Mouse (Mus musculus) forebrain, embryonic 16.5 days (tissue): ENCODE results near the gene Pm20d1. TPM values are rescaled to one million over a fixed set of nuclear protein-coding genes. Genes with fewer than 3 reads are reported as not detected.
"Not testable (repeated sequence)": the region's sequence is repeated elsewhere in the genome, so short reads cannot be mapped to it uniquely, and the experiment has no call there.

Experiments
- ATAC-seq: fragments of 200-750 bp; cut with Nextera tagmentation; 2 replicates; pipeline ENCODE4 v1.8.0; 2017; ENCODE audit warnings: mild to moderate bottlenecking, moderate library complexity
- H3K27ac ChIP-seq: fragments of 300-500 bp; sonication (generic); 2 replicates; pipeline ENCODE4 v1.5.1; 2014; ENCODE audit warnings: low read length, control low read depth
- H3K27me3 ChIP-seq: fragments of 300-500 bp; sonication (generic); replicated peaks from 2 replicates; pipeline ENCODE4 v1.6.1; 2014; ENCODE audit warnings: low read length; ENCODE audit not compliant: control insufficient read depth, insufficient read depth
- H3K36me3 ChIP-seq: fragments of 300-500 bp; sonication (generic); 2 replicates; pipeline ENCODE4 v1.6.1; 2014; ENCODE audit not compliant: control insufficient read depth, insufficient read depth
- H3K4me1 ChIP-seq: fragments of 300-500 bp; sonication (generic); replicated peaks from 2 replicates; pipeline ENCODE4 v1.6.1; 2014; ENCODE audit warnings: low read length; ENCODE audit not compliant: control insufficient read depth, insufficient read depth
- H3K4me2 ChIP-seq: fragments of 300-500 bp; sonication (generic); 2 replicates; pipeline ENCODE4 v1.6.1; 2014; ENCODE audit warnings: mild to moderate bottlenecking, low read length, control low read depth
- H3K4me3 ChIP-seq: fragments of 300-500 bp; sonication (generic); replicated peaks from 2 replicates; pipeline ENCODE4 v1.5.1; 2014; ENCODE audit warnings: mild to moderate bottlenecking, low read length, control low read depth
- H3K9ac ChIP-seq: fragments of 300-500 bp; sonication (generic); replicated peaks from 2 replicates; pipeline ENCODE4 v1.6.1; 2014; ENCODE audit warnings: low read depth, low read length, control low read depth
- H3K9me3 ChIP-seq: fragments of 300-500 bp; sonication (generic); 2 replicates; pipeline ENCODE4 v1.6.1; 2016; ENCODE audit warnings: low read length; ENCODE audit not compliant: control insufficient read depth
- WGBS: fragments of 180-500 bp; shearing (Covaris S2); extraction: QIAGEN DNeasy Blood & Tissue Kit; methylation state at CpG from one replicate; pipeline ENCODE4 v1.1.7; 2014; 5-methylcytosine and 5-hydroxymethylcytosine counted together
- polyA plus RNA-seq: library from polyadenylated mRNA; unstranded; fragments of >200 nt; fragmentation: Nextera tagmentation; extraction: Ambion mirVana; gene quantifications from 2 replicates; pipeline ENCODE4 v1.2.1, GENCODE M21; 2015

The Pm20d1 gene
- polyA plus RNA-seq, 1 experiment from 2014 or later, result 0.18 TPM

GRCm38 (mm10) chr1:131811393-131811792 lies 14.2 kb downstream of the Pm20d1 start:
- Histone ChIP-seq H3K27ac (no peak overlapping the region), H3K9ac (no peak overlapping the region), H3K4me2 (no peak overlapping the region), H3K9me3 (no peaks in the 10 kb centered on the region), H3K27me3 (no peaks in the 10 kb centered on the region), H3K4me1 (no peaks in the 10 kb centered on the region), H3K36me3 (no peaks in the 10 kb centered on the region), H3K4me3 (no peak overlapping the region)
- WGBS, result 93% methylated on average over 1 of the region's 1 CpGs
- no peak for ATAC-seq

- no peaks in the 10 kb centered on the region for H3K4me1 ChIP-seq
- H3K9ac ChIP-seq, result no peak overlapping the region
- ATAC-seq, result no peak
- no peak overlapping the region for H3K4me3 ChIP-seq
- no peak overlapping the region for H3K4me2 ChIP-seq
- H3K9me3 ChIP-seq, result no peaks in the 10 kb centered on the region
- no peaks in the 10 kb centered on the region for H3K27me3 ChIP-seq
- no peak overlapping the region for H3K27ac ChIP-seq
- 91% methylated on average over 9 of the region's 9 CpGs for WGBS
- H3K36me3 ChIP-seq, result no peaks in the 10 kb centered on the region
These were observed 14.8 kb downstream of the Pm20d1 start for GRCm38 (mm10) chr1:131812006-131812405.

GRCm38 (mm10) chr1:131812631-131813295 lies 15.6 kb downstream of the Pm20d1 start:
- H3K4me1 ChIP-seq, result no peaks in the 10 kb centered on the region
- no peak overlapping the region for H3K9ac ChIP-seq
- 85% methylated on average over 9 of the region's 9 CpGs for WGBS
- no peaks in the 10 kb centered on the region for H3K27me3 ChIP-seq
- ATAC-seq, result no peak
- no peaks in the 10 kb centered on the region for H3K9me3 ChIP-seq
- H3K27ac ChIP-seq, result no peak overlapping the region
- H3K4me3 ChIP-seq, result no peak overlapping the region
- H3K36me3 ChIP-seq, result no peaks in the 10 kb centered on the region
- H3K4me2 ChIP-seq, result no peak overlapping the region

GRCm38 (mm10) chr1:131813731-131814130 lies 16.6 kb downstream of the Pm20d1 start:
- ATAC-seq, result no peak
- WGBS, result 94% methylated on average over 4 of the region's 4 CpGs
- no peaks in the 10 kb centered on the region for H3K4me1 ChIP-seq

GRCm38 (mm10) chr1:131814191-131814590 lies 17.0 kb downstream of the Pm20d1 start:
- no peak overlapping the region for H3K27ac ChIP-seq
- H3K4me1 ChIP-seq, result no peaks in the 10 kb centered on the region
- no peak overlapping the region for H3K4me3 ChIP-seq
- H3K27me3 ChIP-seq, result no peaks in the 10 kb centered on the region
- no peak overlapping the region for H3K4me2 ChIP-seq
- H3K9ac ChIP-seq, result no peak overlapping the region
- WGBS, result 85% methylated on average over 3 of the region's 3 CpGs
- no peak for ATAC-seq
- no peaks in the 10 kb centered on the region for H3K36me3 ChIP-seq
- peaks cover 2% of the 10 kb centered on the region for H3K9me3 ChIP-seq

More at GRCm38 (mm10) chr1:131813731-131814130, 16.6 kb downstream of the Pm20d1 start:
- no peak overlapping the region for H3K4me3 ChIP-seq
- H3K36me3 ChIP-seq, result no peaks in the 10 kb centered on the region
- no peak overlapping the region for H3K4me2 ChIP-seq
- H3K9ac ChIP-seq, result no peak overlapping the region
- H3K27me3 ChIP-seq, result no peaks in the 10 kb centered on the region
- no peak overlapping the region for H3K27ac ChIP-seq
- H3K9me3 ChIP-seq, result no peaks in the 10 kb centered on the region

GRCm38 (mm10) chr1:131816886-131817285 lies 19.7 kb downstream of the Pm20d1 start:
- Histone ChIP-seq H3K27me3 (no peaks in the 10 kb centered on the region), H3K9ac (no peak overlapping the region), H3K4me1 (peaks cover 5% of the 10 kb centered on the region; the same call in 1 of the 2 replicates), H3K36me3 (no peaks in the 10 kb centered on the region), H3K4me2 (no peak overlapping the region), H3K27ac (no peak overlapping the region), H3K4me3 (no peak overlapping the region), H3K9me3 (peaks cover 4% of the 10 kb centered on the region)
- WGBS, result 66% methylated on average over 6 of the region's 6 CpGs
- no peak for ATAC-seq

GRCm38 (mm10) chr1:131820353-131820752 lies 23.2 kb downstream of the Pm20d1 start:
- not testable (repeated sequence) for H3K9me3 ChIP-seq, H3K27me3 ChIP-seq, H3K4me1 ChIP-seq, H3K4me2 ChIP-seq, ATAC-seq, H3K27ac ChIP-seq, H3K36me3 ChIP-seq, H3K4me3 ChIP-seq, H3K9ac ChIP-seq
- 64% methylated on average over 8 of the region's 9 CpGs for WGBS

- WGBS, result 42% methylated on average over 10 of the region's 10 CpGs
- Histone ChIP-seq H3K27ac (no peak overlapping the region), H3K9me3 (peaks cover 4% of the 10 kb centered on the region), H3K4me3 (no peak overlapping the region), H3K36me3 (no peaks in the 10 kb centered on the region), H3K4me1 (peaks cover 5% of the 10 kb centered on the region; the same call in 1 of the 2 replicates), H3K27me3 (no peaks in the 10 kb centered on the region), H3K4me2 (no peak overlapping the region), H3K9ac (no peak overlapping the region)
- ATAC-seq, result peak; percentile 65
These were observed 23.7 kb downstream of the Pm20d1 start for GRCm38 (mm10) chr1:131820887-131821328.

GRCm38 (mm10) chr1:131822292-131822691 lies 25.1 kb downstream of the Pm20d1 start:
- no peak for ATAC-seq
- H3K27me3 ChIP-seq, result no peaks in the 10 kb centered on the region
- H3K27ac ChIP-seq, result no peak overlapping the region
- H3K4me2 ChIP-seq, result no peak overlapping the region
- H3K4me1 ChIP-seq, result peaks cover 8% of the 10 kb centered on the region
- no peak overlapping the region for H3K4me3 ChIP-seq
- H3K9ac ChIP-seq, result no peak overlapping the region
- 66% methylated on average over 8 of the region's 8 CpGs for WGBS
- peaks cover 4% of the 10 kb centered on the region for H3K9me3 ChIP-seq
- no peaks in the 10 kb centered on the region for H3K36me3 ChIP-seq
